Mouse (Mus musculus): ENCODE measurements around the gene Chchd3.

- no peak for TF ChIP-seq CTCF (IDR thresholded peaks at IDR 0.05; ENCODE audit: borderline replicate concordance, control insufficient read depth, extremely low read depth, insufficient read depth, low read length, poor library complexity)
- no peak for TF ChIP-seq POLR2A (IDR thresholded peaks at IDR 0.05; ENCODE audit: control insufficient read depth, extremely low read depth, insufficient read depth, low read length, poor library complexity)
Measured at GRCm38 (mm10) chr6:32947225-32947624, 112.8 kb downstream of the Chchd3 start.

Data from thymus, adult 2 months (tissue).